Mouse (Mus musculus): ENCODE data around the gene Ccdc141.

DNA sequence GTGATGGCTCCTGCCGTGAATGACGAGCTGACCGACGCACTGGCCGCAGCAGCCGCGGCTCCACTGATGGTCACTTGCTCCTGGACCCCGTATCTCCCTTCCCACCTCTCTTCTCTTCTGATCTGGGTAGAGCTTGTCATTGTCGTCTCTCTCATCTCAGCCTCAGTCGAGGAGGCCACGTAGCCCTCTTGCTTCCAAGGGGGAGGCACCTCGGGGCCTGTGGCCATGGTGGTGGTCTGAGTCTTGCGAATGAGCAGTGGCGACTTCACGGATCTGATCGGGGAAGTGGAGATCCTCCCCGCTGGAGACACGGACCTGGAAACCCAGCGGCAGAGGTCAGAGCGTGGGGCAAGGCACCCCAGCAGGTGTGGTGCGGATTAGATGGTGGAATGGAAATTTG lies 200.8 kb downstream of the Ccdc141 start:
- no peak for TF ChIP-seq CTCF (IDR thresholded peaks at IDR 0.05; ENCODE audit: low read depth)
- no peak for TF ChIP-seq EP300 (IDR thresholded peaks at IDR 0.05; ENCODE audit: low read depth)
